Mouse (Mus musculus) neural tube, embryonic 12.5 days (tissue): ENCODE results near the gene Olfr390. TPM values are rescaled to one million over a fixed set of nuclear protein-coding genes. Genes with fewer than 3 reads are reported as not detected.

Source experiments
- ATAC-seq: fragments of 200-750 bp; cut with Nextera tagmentation; 2 replicates; pipeline ENCODE4 v1.8.0; 2017; ENCODE audit warnings: low read depth, mild to moderate bottlenecking, moderate TSS enrichment, moderate library complexity; ENCODE audit not compliant: low FRiP score
- H3K27ac ChIP-seq: fragments of 300-500 bp; sonication (generic); 2 replicates; pipeline ENCODE4 v1.5.1; 2016
- H3K27me3 ChIP-seq: fragments of 300-500 bp; sonication (generic); replicated peaks from 2 replicates; pipeline ENCODE4 v1.6.1; 2016; ENCODE audit warnings: mild to moderate bottlenecking
- H3K36me3 ChIP-seq: fragments of 300-500 bp; sonication (generic); 2 replicates; pipeline ENCODE4 v1.6.1; 2016; ENCODE audit warnings: mild to moderate bottlenecking
- H3K4me1 ChIP-seq: fragments of 300-500 bp; sonication (generic); 2 replicates; pipeline ENCODE4 v1.6.1; 2016
- H3K4me2 ChIP-seq: fragments of 300-500 bp; sonication (generic); replicated peaks from 2 replicates; pipeline ENCODE4 v1.6.1; 2016; ENCODE audit warnings: mild to moderate bottlenecking
- H3K4me3 ChIP-seq: fragments of 300-500 bp; sonication (generic); 2 replicates; pipeline ENCODE4 v1.5.1; 2016
- H3K9ac ChIP-seq: fragments of 300-500 bp; sonication (generic); 2 replicates; pipeline ENCODE4 v1.6.1; 2016; ENCODE audit warnings: mild to moderate bottlenecking
- H3K9me3 ChIP-seq: fragments of 300-500 bp; sonication (generic); 2 replicates; pipeline ENCODE4 v1.6.1; 2016; ENCODE audit warnings: mild to moderate bottlenecking
- WGBS: fragments of 180-500 bp; shearing (Covaris S2); methylation state at CpG from one replicate; pipeline ENCODE4 v1.1.7; 2016; 5-methylcytosine and 5-hydroxymethylcytosine counted together
- polyA plus RNA-seq: library from polyadenylated mRNA; unstranded; fragments of >200 nt; fragmentation: Nextera tagmentation; extraction: Ambion mirVana; gene quantifications from 2 replicates; pipeline ENCODE4 v1.2.1, GENCODE M21; 2016

Gene Olfr390
- not detected in 2 replicates for polyA plus RNA-seq

GRCm38 (mm10) chr11:73782664-73783063, at the start of gene Olfr390:
Gene Olfr390 (plus strand): TSS chr11:73782964.
- no peak within 1 kb of the TSS for H3K4me2 ChIP-seq
- no peaks in the 10 kb centered on the region for H3K27me3 ChIP-seq
- no peak within 1 kb of the TSS for H3K4me3 ChIP-seq
- H3K9me3 ChIP-seq, result 0 out of 2 replicates have a peak, but pooled peaks cover 12% of the 10 kb centered on the region
- H3K36me3 ChIP-seq, result no peaks in the 10 kb centered on the region
- ATAC-seq, result no peak
- WGBS, result 83% methylated on average over 1 of the region's 1 CpGs
- H3K4me1 ChIP-seq, result no peaks in the 10 kb centered on the region
- no peak within 1 kb of the TSS for H3K27ac ChIP-seq
- H3K9ac ChIP-seq, result no peak within 1 kb of the TSS

GRCm38 (mm10) chr11:73759115-73759514, 23.6 kb upstream of the Olfr390 start:
- Histone ChIP-seq H3K4me3 (no peak overlapping the region), H3K36me3 (no peaks in the 10 kb centered on the region), H3K9me3 (0 out of 2 replicates have a peak, but pooled peaks cover 16% of the 10 kb centered on the region), H3K9ac (no peak overlapping the region), H3K4me2 (no peak overlapping the region), H3K27ac (no peak overlapping the region), H3K4me1 (no peaks in the 10 kb centered on the region), H3K27me3 (no peaks in the 10 kb centered on the region)
- no peak for ATAC-seq

DNA sequence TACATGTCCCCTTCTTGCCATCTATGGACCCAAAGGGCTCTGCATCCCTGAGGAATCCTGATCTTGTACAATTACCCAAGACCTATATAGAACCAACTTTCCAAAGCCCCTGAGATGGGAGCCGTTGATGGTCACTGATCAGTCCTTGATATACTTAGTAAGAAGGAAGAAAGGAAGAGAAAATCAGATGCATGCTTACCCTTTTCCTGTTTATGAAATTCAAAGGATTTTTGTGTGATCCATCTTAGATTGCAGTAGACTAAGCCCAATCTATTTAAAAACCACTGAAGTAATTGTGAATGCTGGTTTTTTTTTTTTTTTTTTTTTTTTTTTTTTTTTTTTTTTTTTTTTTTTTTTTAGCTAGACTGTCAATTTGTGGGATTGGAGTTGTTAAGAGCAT, 2.2 kb upstream of the Olfr390 start, which contains the start of gene Olfr389:
Gene Olfr389 (minus strand): TSS at position 101 of the 400 bp plus-strand sequence.
- no peaks in the 10 kb centered on the region for H3K9me3 ChIP-seq
- 89% methylated on average over 1 of the region's 1 CpGs for WGBS
- no peak within 1 kb of the TSS for H3K9ac ChIP-seq
- ATAC-seq, result no peak
- H3K4me1 ChIP-seq, result no peaks in the 10 kb centered on the region
- no peaks in the 10 kb centered on the region for H3K36me3 ChIP-seq
- H3K27me3 ChIP-seq, result no peaks in the 10 kb centered on the region
- H3K27ac ChIP-seq, result no peak within 1 kb of the TSS
- H3K4me2 ChIP-seq, result no peak within 1 kb of the TSS
- no peak within 1 kb of the TSS for H3K4me3 ChIP-seq

DNA sequence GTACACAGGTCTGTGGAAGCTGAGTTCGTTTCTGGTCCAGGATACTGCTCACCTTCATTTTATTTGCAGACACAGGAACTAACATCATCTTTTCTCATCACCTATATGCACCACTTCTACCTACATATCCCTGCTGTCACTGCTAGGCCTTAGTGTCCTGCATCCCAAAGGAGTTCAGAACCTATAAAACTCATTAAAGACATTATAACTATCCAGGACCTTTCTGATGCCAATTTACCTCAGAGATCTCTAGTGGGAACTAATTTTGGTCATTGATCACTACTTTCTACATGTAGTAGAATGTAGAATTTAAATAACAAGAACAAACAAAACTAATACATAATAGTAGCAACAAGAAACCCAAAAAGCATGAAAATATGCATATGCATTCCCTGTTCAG, 20.2 kb downstream of the Olfr390 start, which contains the start of gene Olfr391-ps:
Gene Olfr391-ps (minus strand): TSS at position 101 of the 400 bp plus-strand sequence.
- 32% methylated on average over 1 of the region's 1 CpGs for WGBS
- Histone ChIP-seq H3K27ac (no peak within 1 kb of the TSS), H3K9ac (no peak within 1 kb of the TSS), H3K36me3 (no peaks in the 10 kb centered on the region), H3K4me1 (no peaks in the 10 kb centered on the region), H3K4me2 (no peak within 1 kb of the TSS), H3K4me3 (no peak within 1 kb of the TSS), H3K27me3 (no peaks in the 10 kb centered on the region), H3K9me3 (0 out of 2 replicates have a peak, but pooled peaks cover 8% of the 10 kb centered on the region)
- ATAC-seq, result no peak

DNA sequence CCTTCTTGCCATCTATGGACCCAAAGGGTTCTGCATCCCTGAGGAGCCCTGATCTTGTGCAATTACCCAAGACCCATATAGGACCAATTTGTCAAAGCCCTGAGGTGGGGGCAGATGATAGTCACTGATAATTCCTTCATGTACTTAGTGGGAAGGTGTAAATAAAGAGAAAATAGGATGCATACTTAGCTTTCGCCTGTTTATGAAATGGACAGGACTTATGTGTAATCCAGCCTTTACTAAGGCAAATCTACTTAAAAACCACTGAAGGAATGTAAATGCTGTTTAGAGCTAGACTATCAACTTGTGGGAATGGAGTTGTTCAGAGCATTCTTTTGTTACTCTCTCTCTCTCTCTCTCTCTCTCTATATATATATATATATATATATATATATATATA, 34.2 kb downstream of the Olfr390 start, which contains the start of gene Olfr392:
Gene Olfr392 (minus strand): TSS at position 101 of the 400 bp plus-strand sequence.
- no peaks in the 10 kb centered on the region for H3K4me1 ChIP-seq
- H3K4me3 ChIP-seq, result no peak within 1 kb of the TSS
- H3K4me2 ChIP-seq, result no peak within 1 kb of the TSS
- ATAC-seq, result no peak
- H3K27ac ChIP-seq, result no peak within 1 kb of the TSS
- 86% methylated on average over 1 of the region's 1 CpGs for WGBS
- peaks cover 6% of the 10 kb centered on the region for H3K9me3 ChIP-seq
- no peaks in the 10 kb centered on the region for H3K27me3 ChIP-seq
- H3K9ac ChIP-seq, result no peak within 1 kb of the TSS
- H3K36me3 ChIP-seq, result no peaks in the 10 kb centered on the region

Other genes starting within 250 kb of the Olfr390 start
- gene Olfr385, start 190.0 kb upstream of the Olfr390 start, polyA plus RNA-seq, result not detected in 2 replicates
- gene Olfr384, start 184.4 kb upstream of the Olfr390 start, polyA plus RNA-seq, result not detected in 2 replicates
- gene Zfp735, start 94.2 kb upstream of the Olfr390 start, polyA plus RNA-seq, result not detected in 2 replicates
- gene Olfr389, start 2.3 kb upstream of the Olfr390 start, polyA plus RNA-seq, result not detected in 2 replicates
- gene Olfr391-ps, start 20.1 kb downstream of the Olfr390 start, polyA plus RNA-seq, result not detected in 2 replicates
- gene Olfr392, start 34.1 kb downstream of the Olfr390 start, polyA plus RNA-seq, result not detected in 2 replicates
- not detected in 2 replicates for gene Olfr393, start 68.5 kb downstream of the Olfr390 start, polyA plus RNA-seq
- gene Olfr394, start 107.8 kb downstream of the Olfr390 start, polyA plus RNA-seq, result not detected in 2 replicates
- gene Olfr395, start 126.3 kb downstream of the Olfr390 start, polyA plus RNA-seq, result not detected in 2 replicates
- not detected in 2 replicates for gene Olfr23, start 153.7 kb downstream of the Olfr390 start, polyA plus RNA-seq
- not detected in 2 replicates for gene Olfr397, start 177.9 kb downstream of the Olfr390 start, polyA plus RNA-seq
- not detected in 2 replicates for gene Olfr398, start 207.4 kb downstream of the Olfr390 start, polyA plus RNA-seq